Mouse (Mus musculus) CH12.LX (cell line): ENCODE measurements around the gene Zfp964. TPM values are rescaled to one million over a fixed set of nuclear protein-coding genes. Genes with fewer than 3 reads are reported as not detected.

Source experiments
- DNase-seq: peaks from one replicate; pipeline ENCODE4 v3.0.0-alpha.2; 2013; ENCODE audit errors: extremely low read depth
- H3K27ac ChIP-seq: 2 replicates; pipeline ENCODE4 v1.5.1; 2012; ENCODE audit warnings: low read depth, mild to moderate bottlenecking, control low read depth, moderate library complexity; ENCODE audit not compliant: insufficient read depth
- H3K27me3 ChIP-seq: replicated peaks from 2 replicates; pipeline ENCODE3; 2012; ENCODE audit warnings: inconsistent platforms
- H3K36me3 ChIP-seq, 2 experiments: replicated peaks in 1 of 2; 2 replicates each; pipeline versions ENCODE3 to v1.6.1; 2012; ENCODE audit warnings: inconsistent platforms in 1 of 2, low read length in 1 of 2, mild to moderate bottlenecking in 1 of 2, mixed read lengths in 1 of 2, moderate library complexity in 1 of 2; ENCODE audit not compliant: control insufficient read depth in 1 of 2, insufficient read depth in 1 of 2
- H3K4me1 ChIP-seq, 2 experiments: 2 replicates each; pipeline ENCODE4 v1.6.1; 2012; ENCODE audit warnings: inconsistent platforms in 1 of 2, moderate library complexity in 1 of 2; ENCODE audit not compliant: insufficient read depth in 2 of 2, control insufficient read depth in 1 of 2
- H3K4me2 ChIP-seq: 2 replicates; pipeline ENCODE4 v1.6.1; 2012; ENCODE audit warnings: low read depth, mild to moderate bottlenecking, control low read depth; ENCODE audit not compliant: poor library complexity, insufficient read depth, severe bottlenecking
- H3K4me3 ChIP-seq, 3 experiments: fragments of 150-350 bp in 1 of 3; sonication (generic) in 1 of 3; replicated peaks in 1 of 3; 2 replicates each; pipeline versions ENCODE3 to v1.5.1; 2011 to 2012; ENCODE audit warnings: low read depth in 2 of 3, low read length in 2 of 3, mild to moderate bottlenecking in 2 of 3, moderate library complexity in 2 of 3, control low read depth in 1 of 3, improper control_type of control experiment in 1 of 3, inconsistent platforms in 1 of 3, mixed read lengths in 1 of 3; ENCODE audit not compliant: poor library complexity in 1 of 3
- H3K79me2 ChIP-seq: replicated peaks from 2 replicates; pipeline ENCODE4 v1.6.1; 2012; ENCODE audit warnings: mild to moderate bottlenecking, moderate library complexity; ENCODE audit not compliant: control insufficient read depth, poor library complexity, insufficient read depth, severe bottlenecking; ENCODE audit errors: extremely low read depth
- H3K9ac ChIP-seq: 2 replicates; pipeline ENCODE4 v1.6.1; 2012; ENCODE audit warnings: low read depth, mild to moderate bottlenecking, control low read depth, moderate library complexity; ENCODE audit not compliant: insufficient read depth
- H3K9me3 ChIP-seq: replicated peaks from 2 replicates; pipeline ENCODE3; 2012; ENCODE audit warnings: low read length, inconsistent platforms, mixed read lengths
- CHD2 ChIP-seq: IDR thresholded peaks from 2 replicates; pipeline ENCODE4 v1.6.1; 2011; ENCODE audit warnings: low read length, improper control_type of control experiment
- KAT2A ChIP-seq: IDR thresholded peaks from 2 replicates; pipeline ENCODE4 v1.6.1; 2012; ENCODE audit warnings: low read length, improper control_type of control experiment, inconsistent platforms; ENCODE audit not compliant: insufficient replicate concordance
- NELFE ChIP-seq: IDR thresholded peaks from 2 replicates; pipeline ENCODE4 v1.6.1; 2011; ENCODE audit warnings: low read depth, low read length, improper control_type of control experiment
- RCOR1 ChIP-seq: conservative IDR thresholded peaks from 2 replicates; pipeline ENCODE4 v1.6.1; 2012; ENCODE audit warnings: low read depth, mild to moderate bottlenecking, inconsistent platforms, low read length, improper control_type of control experiment
- UBTF ChIP-seq: IDR thresholded peaks from 2 replicates; pipeline ENCODE4 v1.6.1; 2012; ENCODE audit warnings: low read depth, mild to moderate bottlenecking, inconsistent platforms, low read length, improper control_type of control experiment, moderate library complexity
- ZC3H11A ChIP-seq: IDR thresholded peaks from 2 replicates; pipeline ENCODE4 v1.6.1; 2012; ENCODE audit warnings: low read depth, mild to moderate bottlenecking, inconsistent platforms, low read length, improper control_type of control experiment
- dilution Hi-C: fragments of 300-500 bp; cut with MboI; formaldehyde crosslinking; loops from 2 replicates; pipeline ENCODE4 v1.14.3; 2020; ENCODE audit warnings: low sequenced_read_pairs; ENCODE audit not compliant: extremely low pct_unique_long_range_greater_than_20kb, extremely low pct_ligation_motif_present
- in situ Hi-C: fragments of 300-500 bp; cut with MboI; formaldehyde crosslinking; loops from 3 replicates; pipeline ENCODE4 v1.14.3; 2019; ENCODE audit warnings: low sequenced_read_pairs, low pct_ligation_motif_present, low pct_unique_long_range_greater_than_20kb, mixed read lengths
- polyA plus RNA-seq: library from polyadenylated mRNA; unstranded; fragments of >175 nt; gene quantifications from 2 replicates; pipeline ENCODE4 v1.2.1, GENCODE M21; 2012; ENCODE audit warnings: low read depth; ENCODE audit not compliant: insufficient read length
- total RNA-seq, 2 experiments: library from RNA; depleted of rRNA; stranded (reverse); fragments of 300-350 nt in 1 of 2; fragments of >200 nt in 1 of 2; gene quantifications; 2 replicates each; pipeline ENCODE4 v1.2.3; 2012 to 2014

Gene Zfp964
- total and polyA plus RNA-seq, 3 experiments: 0.37 to 0.63 (median 0.55) TPM

- Histone ChIP-seq H3K27ac (no peak overlapping the region), H3K4me2 (peak overlapping the region; percentile 95), H3K79me2 (peaks cover 42% of the 10 kb centered on the region), H3K36me3 (peaks cover 23 to 37% of the 10 kb centered on the region in 2 experiments), H3K4me1 (peaks cover 4 to 24% of the 10 kb centered on the region in 2 experiments), H3K27me3 (no peaks in the 10 kb centered on the region), H3K9ac (peak overlapping the region; percentile 94), H3K4me3 (peak overlapping the region in 2 of 3 experiments; percentile 57 to 91), H3K9me3 (no peaks in the 10 kb centered on the region)
- no peak for DNase-seq
- in situ Hi-C loops (no loop called here), dilution Hi-C loops (no loop called here)
- TF ChIP-seq NELFE (no peak), RCOR1 (no peak), KAT2A (no peak), CHD2 (no peak), UBTF (no peak), ZC3H11A (no peak)
These were observed 61.1 kb downstream of the Zfp964 start for GRCm38 (mm10) chr8:69715366-69715765.

Other genes starting within 250 kb of the Zfp964 start
- gene Gm9495, start 200.9 kb upstream of the Zfp964 start, total RNA-seq (2012; rRNA removed): not detected in 2 replicates
- not detected in 2 replicates for gene Gm9495, start 200.9 kb upstream of the Zfp964 start, total RNA-seq (2014; rRNA removed)
- not detected in 2 replicates for gene Gm9495, start 200.9 kb upstream of the Zfp964 start, polyA plus RNA-seq
- gene Gm7697, start 131.5 kb upstream of the Zfp964 start, total RNA-seq (2012; rRNA removed): not detected in 2 replicates
- gene Gm7697, start 131.5 kb upstream of the Zfp964 start, total RNA-seq (2014; rRNA removed): not detected in 2 replicates
- gene Gm7697, start 131.5 kb upstream of the Zfp964 start, polyA plus RNA-seq: not detected in 2 replicates
- gene Zfp868, start 28.9 kb upstream of the Zfp964 start, total RNA-seq (2012; rRNA removed): 7.1 and 7.7 TPM in 2 replicates
- 16.2 and 17.6 TPM in 2 replicates for gene Zfp868, start 28.9 kb upstream of the Zfp964 start, total RNA-seq (2014; rRNA removed)
- gene Zfp868, start 28.9 kb upstream of the Zfp964 start, polyA plus RNA-seq: 9.8 and 12.3 TPM in 2 replicates
- gene Zfp869, start 56.2 kb downstream of the Zfp964 start, total RNA-seq (2012; rRNA removed): 16.0 and 17.2 TPM in 2 replicates
- gene Zfp869, start 56.2 kb downstream of the Zfp964 start, total RNA-seq (2014; rRNA removed): 30.6 and 33.8 TPM in 2 replicates
- gene Zfp869, start 56.2 kb downstream of the Zfp964 start, polyA plus RNA-seq: 15.2 and 16.6 TPM in 2 replicates
- gene Zfp963, start 95.5 kb downstream of the Zfp964 start, total RNA-seq (2012; rRNA removed): 1.9 and 2.2 TPM in 2 replicates
- gene Zfp963, start 95.5 kb downstream of the Zfp964 start, total RNA-seq (2014; rRNA removed): 4.8 and 6.0 TPM in 2 replicates
- 4.7 and 5.5 TPM in 2 replicates for gene Zfp963, start 95.5 kb downstream of the Zfp964 start, polyA plus RNA-seq
- 1.4 and 2.1 TPM in 2 replicates for gene Gm20422, start 120.4 kb downstream of the Zfp964 start, total RNA-seq (2012; rRNA removed)
- 0.49 and 1.6 TPM in 2 replicates for gene Gm20422, start 120.4 kb downstream of the Zfp964 start, total RNA-seq (2014; rRNA removed)
- 2.0 and 2.8 TPM in 2 replicates for gene Gm20422, start 120.4 kb downstream of the Zfp964 start, polyA plus RNA-seq
- 53.3 and 58.4 TPM in 2 replicates for gene Atp13a1, start 136.7 kb downstream of the Zfp964 start, total RNA-seq (2012; rRNA removed)
- 36.6 and 36.8 TPM in 2 replicates for gene Atp13a1, start 136.7 kb downstream of the Zfp964 start, total RNA-seq (2014; rRNA removed)
- 46.9 and 51.0 TPM in 2 replicates for gene Atp13a1, start 136.7 kb downstream of the Zfp964 start, polyA plus RNA-seq
- 14.3 and 15.4 TPM in 2 replicates for gene Zfp866, start 136.7 kb downstream of the Zfp964 start, total RNA-seq (2012; rRNA removed)
- 14.8 and 16.0 TPM in 2 replicates for gene Zfp866, start 136.7 kb downstream of the Zfp964 start, total RNA-seq (2014; rRNA removed)
- gene Zfp866, start 136.7 kb downstream of the Zfp964 start, polyA plus RNA-seq: 14.4 and 15.6 TPM in 2 replicates
- 48.1 and 49.2 TPM in 2 replicates for gene Gmip, start 154.2 kb downstream of the Zfp964 start, total RNA-seq (2012; rRNA removed)
- 22.2 and 25.4 TPM in 2 replicates for gene Gmip, start 154.2 kb downstream of the Zfp964 start, total RNA-seq (2014; rRNA removed)
- 54.3 and 81.8 TPM in 2 replicates for gene Gmip, start 154.2 kb downstream of the Zfp964 start, polyA plus RNA-seq
- gene Lpar2, start 167.9 kb downstream of the Zfp964 start, total RNA-seq (2012; rRNA removed): 1.1 and 1.2 TPM in 2 replicates
- 0.74 and 0.82 TPM in 2 replicates for gene Lpar2, start 167.9 kb downstream of the Zfp964 start, total RNA-seq (2014; rRNA removed)
- 2.5 and 3.0 TPM in 2 replicates for gene Lpar2, start 167.9 kb downstream of the Zfp964 start, polyA plus RNA-seq
- gene Pbx4, start 178.0 kb downstream of the Zfp964 start, total RNA-seq (2012; rRNA removed): 3.1 and 5.9 TPM in 2 replicates
- gene Pbx4, start 178.0 kb downstream of the Zfp964 start, total RNA-seq (2014; rRNA removed): 1.0 and 1.5 TPM in 2 replicates
- gene Pbx4, start 178.0 kb downstream of the Zfp964 start, polyA plus RNA-seq: 2.4 and 3.5 TPM in 2 replicates
- 0.08 TPM in 2 replicates for gene Cilp2, start 233.2 kb downstream of the Zfp964 start, total RNA-seq (2012; rRNA removed)
- gene Cilp2, start 233.2 kb downstream of the Zfp964 start, total RNA-seq (2014; rRNA removed): 0.04 TPM in 1 of 2 replicates, not detected in the other
- gene Cilp2, start 233.2 kb downstream of the Zfp964 start, polyA plus RNA-seq: 0.07 TPM in 1 of 2 replicates, not detected in the other
- 1.5 and 1.8 TPM in 2 replicates for gene Tssk6, start 247.7 kb downstream of the Zfp964 start, total RNA-seq (2012; rRNA removed)
- gene Tssk6, start 247.7 kb downstream of the Zfp964 start, total RNA-seq (2014; rRNA removed): 0.35 and 0.44 TPM in 2 replicates
- 1.7 and 2.3 TPM in 2 replicates for gene Tssk6, start 247.7 kb downstream of the Zfp964 start, polyA plus RNA-seq
- gene Ndufa13, start 248.1 kb downstream of the Zfp964 start, total RNA-seq (2012; rRNA removed): 153 and 177 TPM in 2 replicates
- 60.9 and 74.7 TPM in 2 replicates for gene Ndufa13, start 248.1 kb downstream of the Zfp964 start, total RNA-seq (2014; rRNA removed)
- gene Ndufa13, start 248.1 kb downstream of the Zfp964 start, polyA plus RNA-seq: 90.1 and 104 TPM in 2 replicates
- 8.0 and 9.5 TPM in 2 replicates for gene Yjefn3, start 248.2 kb downstream of the Zfp964 start, total RNA-seq (2012; rRNA removed)
- gene Yjefn3, start 248.2 kb downstream of the Zfp964 start, total RNA-seq (2014; rRNA removed): 3.3 and 3.6 TPM in 2 replicates
- gene Yjefn3, start 248.2 kb downstream of the Zfp964 start, polyA plus RNA-seq: 8.4 and 10.5 TPM in 2 replicates